ENCODE assay signal across 19 mouse cellular contexts in genomic region chr11:20823961-20824360, GRCm38 (mm10). TPM values are rescaled to one million over a fixed set of nuclear protein-coding genes. Genes with fewer than 3 reads are reported as not detected.
DNase-seq lines count a peak whose midpoint lies in the region; ATAC-seq lines count a peak whose summit lies in the region.
"Had no signal": no experiment of that assay in that cellular context is flagged by ENCODE, and none has a peak within 500 bp of the region (broad histone marks: within the 10 kb centered on the region; RNA-seq: fewer than 3 reads in every experiment).

No protein-coding gene starts in this region.

- H3K9me3 ChIP-seq in limb, embryonic 12.5 days: no peaks in the 10 kb centered on the region
- H3K9me3 ChIP-seq in limb, embryonic 10.5 days (replicated peaks): no peaks in the 10 kb centered on the region
- H3K9me3 ChIP-seq: embryonic facial prominence, embryonic 12.5 days; forebrain, embryonic 15.5 days had no signal

- 55% methylated on average over 2 of the region's 2 CpGs for WGBS in limb, embryonic 12.5 days
- 83% methylated on average over 2 of the region's 2 CpGs for WGBS in limb, embryonic 10.5 days

- no peak overlapping the region for H3K4me3 ChIP-seq in limb, embryonic 12.5 days (replicated peaks)
- no peak overlapping the region for H3K4me3 ChIP-seq in limb, embryonic 10.5 days
- H3K4me3 ChIP-seq: embryonic facial prominence, embryonic 12.5 days; forebrain, embryonic 15.5 days; heart, adult 2 months had no signal

- H3K4me1 ChIP-seq in limb, embryonic 12.5 days (replicated peaks): peaks cover 30% of the 10 kb centered on the region
- peaks cover 17% of the 10 kb centered on the region for H3K4me1 ChIP-seq in limb, embryonic 10.5 days

- no peak overlapping the region for H3K9ac ChIP-seq in limb, embryonic 12.5 days (replicated peaks)
- H3K9ac ChIP-seq: embryonic facial prominence, embryonic 12.5 days; forebrain, embryonic 15.5 days; hindbrain, embryonic 14.5 days had no signal

- H3K36me3 ChIP-seq in limb, embryonic 12.5 days: peaks cover 24% of the 10 kb centered on the region
- H3K36me3 ChIP-seq in limb, embryonic 10.5 days: peaks cover 43% of the 10 kb centered on the region

- peak; percentile 63 for DNase-seq in heart, adult 11 months
- DNase-seq in heart, adult 9 months (ENCODE audit: low spot score in 2 of 2): no peak
- no peak for DNase-seq in limb, embryonic 10.5 days (ENCODE audit: low spot score)
- DNase-seq in retina, postnatal 1 day: peak; percentile 11
- no peak for DNase-seq in retina, embryonic 14.5 days (ENCODE audit: low spot score)
- DNase-seq: adrenal gland, postnatal 14 days; cerebellum, adult 11-12 months; cerebellum, adult 9-10 months; cerebellum, postnatal 25 days; gastrocnemius, postnatal 36 days; heart, adult 2 months; heart, postnatal 10 days had no signal

- H3K27me3 ChIP-seq in limb, embryonic 12.5 days: no peaks in the 10 kb centered on the region
- H3K27me3 ChIP-seq in limb, embryonic 10.5 days (ENCODE audit: low read depth, poor library complexity, severe bottlenecking): no peaks in the 10 kb centered on the region
- H3K27me3 ChIP-seq: CH12.LX; embryonic facial prominence, embryonic 12.5 days; forebrain, embryonic 15.5 days had no signal

- H3K4me2 ChIP-seq in limb, embryonic 12.5 days: no peak overlapping the region
- H3K4me2 ChIP-seq: embryonic facial prominence, embryonic 12.5 days; forebrain, embryonic 15.5 days; hindbrain, embryonic 14.5 days had no signal

- ATAC-seq in limb, embryonic 12.5 days (ENCODE audit: insufficient number of reproducible peaks, insufficient read depth, low FRiP score, low TSS enrichment, low read depth): no peak
- ATAC-seq: activated CD4-positive, CD25-positive, alpha-beta regulatory T cell, adult 4 months; forebrain, embryonic 15.5 days; Patski had no signal

- 0 out of 2 replicates have a peak overlapping the region, but pooled peaks have one; percentile 42 for H3K27ac ChIP-seq in limb, embryonic 12.5 days
- no peak overlapping the region for H3K27ac ChIP-seq in limb, embryonic 10.5 days
- H3K27ac ChIP-seq: embryonic facial prominence, embryonic 12.5 days; forebrain, embryonic 15.5 days; heart, adult 2 months; hindbrain, embryonic 14.5 days had no signal

RNA-seq across cellular contexts. Expression of gene Lgalsl, which starts 6.9 kb away (rescaled TPM):
- 33.7 and 37.3 TPM in 2 replicates for polyA plus RNA-seq in limb, embryonic 12.5 days (2016; fragmentation: Nextera tagmentation; extraction: Ambion mirVana)
- 29.8 and 31.3 TPM in 2 replicates for polyA plus RNA-seq in limb, embryonic 10.5 days (2016; fragmentation: Nextera tagmentation; extraction: Ambion mirVana)

Comparison
In these comparisons a context has a peak if more than half of its experiments do, and no peak if none do; other contexts are left out.
1. DNase-seq: peak in heart, adult 11 months (single experiment) and retina, postnatal 1 day (single experiment); none in heart, adult 9 months (0 of 2), limb, embryonic 10.5 days (single experiment) and retina, embryonic 14.5 days (single experiment).